Mouse (Mus musculus) c-Kit-positive CD71-positive TER-119-positive erythroid progenitor cells, embryonic 14.5 days (primary cell): ENCODE measurements around the gene Frmd8.

Experiments
- DNase-seq: peaks from one replicate; pipeline ENCODE4 v3.0.0-alpha.2; 2013; ENCODE audit warnings: low spot score

The Frmd8 gene

GRCm38 (mm10) chr19:5838136-5838891, 36.8 kb downstream of the Frmd8 start:
- DNase-seq: no peak

- no peak for DNase-seq
Observed at GRCm38 (mm10) chr19:5837606-5838005, 37.5 kb downstream of the Frmd8 start.

- DNase-seq: no peak
Observed at GRCm38 (mm10) chr19:5836941-5837572, 38.0 kb downstream of the Frmd8 start.

- no peak for DNase-seq
Observed at GRCm38 (mm10) chr19:5835922-5836430, 39.1 kb downstream of the Frmd8 start.

- DNase-seq: no peak
Observed at GRCm38 (mm10) chr19:5835054-5835921, 39.8 kb downstream of the Frmd8 start.

GRCm38 (mm10) chr19:5834260-5834925, 40.7 kb downstream of the Frmd8 start:
- no peak for DNase-seq

- DNase-seq: no peak
Observed at GRCm38 (mm10) chr19:5833287-5834100, 41.6 kb downstream of the Frmd8 start.

- no peak for DNase-seq
Observed at GRCm38 (mm10) chr19:5832326-5832725, 42.7 kb downstream of the Frmd8 start.

GRCm38 (mm10) chr19:5831958-5832320, 43.1 kb downstream of the Frmd8 start:
- DNase-seq: no peak

- no peak for DNase-seq
Observed at GRCm38 (mm10) chr19:5831224-5831957, 43.7 kb downstream of the Frmd8 start.

GRCm38 (mm10) chr19:5830776-5831175, 44.3 kb downstream of the Frmd8 start:
- no peak for DNase-seq

- DNase-seq: no peak
Observed at GRCm38 (mm10) chr19:5829958-5830615, 45.0 kb downstream of the Frmd8 start.

GRCm38 (mm10) chr19:5828905-5829304, 46.2 kb downstream of the Frmd8 start:
- no peak for DNase-seq

GRCm38 (mm10) chr19:5828155-5828554, 46.9 kb downstream of the Frmd8 start:
- no peak for DNase-seq

- DNase-seq: no peak
Observed at GRCm38 (mm10) chr19:5827456-5828154, 47.5 kb downstream of the Frmd8 start.

- DNase-seq: no peak
Observed at GRCm38 (mm10) chr19:5827044-5827443, 48.0 kb downstream of the Frmd8 start.

- DNase-seq: no peak
Observed at GRCm38 (mm10) chr19:5826731-5827002, 48.4 kb downstream of the Frmd8 start.

- no peak for DNase-seq
Observed at GRCm38 (mm10) chr19:5825901-5826730, 49.0 kb downstream of the Frmd8 start.
